Mouse (Mus musculus): ENCODE results near the gene Myo3b. TPM values are rescaled to one million over a fixed set of nuclear protein-coding genes. Genes with fewer than 3 reads are reported as not detected.

Gene Myo3b
- polyA plus RNA-seq, 1 experiment from 2014 or later: 0.30 TPM

DNA sequence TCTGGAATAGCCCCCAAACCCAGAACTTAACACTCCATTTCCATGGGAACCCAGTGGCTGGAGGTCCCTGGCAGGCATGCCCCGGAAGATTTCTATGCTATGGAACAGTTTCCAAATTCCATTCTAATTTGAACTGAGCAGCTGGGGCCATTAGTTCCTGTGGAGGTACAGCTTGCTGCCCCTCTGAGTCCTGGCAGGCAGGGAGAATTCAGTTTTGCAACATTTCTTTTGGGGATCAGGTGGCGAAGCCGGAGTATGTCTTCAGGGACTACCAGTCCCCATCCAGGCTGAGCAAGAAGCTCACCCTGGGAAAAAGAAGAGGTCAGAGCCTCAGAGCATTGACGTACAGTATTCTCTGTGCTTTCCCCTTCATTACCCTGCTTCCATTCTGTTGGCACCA lies 94.4 kb downstream of the Myo3b start:
- Histone ChIP-seq H3K9ac (ENCODE audit: low read length) (no peak overlapping the region), H3K4me3 (ENCODE audit: low read depth, low read length) (no peak overlapping the region), H3K9me3 (ENCODE audit: control insufficient read depth, low read length) (no peaks in the 10 kb centered on the region), H3K36me3 (ENCODE audit: control insufficient read depth, insufficient read depth, low read length) (no peaks in the 10 kb centered on the region), H3K27me3 (replicated peaks; ENCODE audit: control insufficient read depth, insufficient read depth, low read length) (peaks cover 8% of the 10 kb centered on the region), H3K4me2 (ENCODE audit: low read length) (no peak overlapping the region), H3K27ac (ENCODE audit: low read depth) (no peak overlapping the region), H3K4me1 (replicated peaks; ENCODE audit: control insufficient read depth, insufficient read depth, low read length) (no peaks in the 10 kb centered on the region)
- 87% methylated on average over 4 of the region's 4 CpGs for WGBS
- ATAC-seq (replicated peaks; ENCODE audit: low FRiP score, low TSS enrichment, low read depth) (no peak), DNase-seq (ENCODE audit: low spot score) (no peak)

DNA sequence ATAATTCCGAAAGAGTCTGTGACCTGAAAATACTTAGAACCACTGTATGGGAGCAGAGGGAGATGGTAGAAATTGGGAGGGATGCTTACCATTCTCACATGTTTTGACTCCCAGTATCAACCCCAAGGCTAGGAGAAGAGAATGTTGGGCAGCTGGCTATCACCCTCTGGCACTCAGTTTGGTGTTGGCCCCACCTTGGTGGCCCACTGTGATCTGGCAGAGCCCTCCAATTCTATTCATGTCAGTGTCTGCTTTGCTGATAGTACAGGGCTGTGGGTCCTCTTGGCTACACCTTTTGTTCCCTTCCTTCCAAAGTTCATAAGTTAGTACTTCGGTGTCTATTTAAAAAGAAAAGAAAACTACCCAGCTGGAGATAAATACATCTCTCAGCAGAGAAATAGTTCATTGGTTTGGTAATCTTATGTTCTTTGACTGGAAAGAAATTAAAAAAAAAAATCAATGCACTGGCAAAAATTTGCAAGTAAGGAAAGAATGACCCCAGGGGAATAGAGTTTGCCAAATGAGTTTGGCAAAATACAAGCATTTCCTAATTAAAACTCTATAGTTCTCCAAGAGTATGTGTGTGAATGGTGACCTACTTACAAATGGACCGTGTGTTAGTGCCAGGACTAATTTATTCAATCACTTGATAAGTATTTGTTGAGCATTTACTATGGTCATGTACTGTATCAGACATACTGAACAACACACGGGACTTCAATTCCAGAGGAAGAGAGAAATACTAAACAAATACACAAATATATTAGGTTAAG lies 98.5 kb downstream of the Myo3b start:
- H3K27ac ChIP-seq (ENCODE audit: low read depth): no peak overlapping the region
- no peak for ATAC-seq (replicated peaks; ENCODE audit: low FRiP score, low TSS enrichment, low read depth)
- no peaks in the 10 kb centered on the region for H3K36me3 ChIP-seq (ENCODE audit: control insufficient read depth, insufficient read depth, low read length)
- no peak overlapping the region for H3K4me3 ChIP-seq (ENCODE audit: low read depth, low read length)
- no peak overlapping the region for H3K9ac ChIP-seq (ENCODE audit: low read length)
- H3K4me1 ChIP-seq (replicated peaks; ENCODE audit: control insufficient read depth, insufficient read depth, low read length): no peaks in the 10 kb centered on the region
- 90% methylated on average over 4 of the region's 4 CpGs for WGBS
- no peaks in the 10 kb centered on the region for H3K9me3 ChIP-seq (ENCODE audit: control insufficient read depth, low read length)
- H3K27me3 ChIP-seq (replicated peaks; ENCODE audit: control insufficient read depth, insufficient read depth, low read length): no peaks in the 10 kb centered on the region
- no peak overlapping the region for H3K4me2 ChIP-seq (ENCODE audit: low read length)
- no peak for DNase-seq (ENCODE audit: low spot score)

GRCm38 (mm10) chr2:70143543-70144188 lies 104.7 kb downstream of the Myo3b start:
- no peak overlapping the region for H3K4me2 ChIP-seq (ENCODE audit: low read length)
- no peaks in the 10 kb centered on the region for H3K4me1 ChIP-seq (replicated peaks; ENCODE audit: control insufficient read depth, insufficient read depth, low read length)
- H3K9me3 ChIP-seq (ENCODE audit: control insufficient read depth, low read length): no peaks in the 10 kb centered on the region
- DNase-seq (ENCODE audit: low spot score): no peak
- H3K27me3 ChIP-seq (replicated peaks; ENCODE audit: control insufficient read depth, insufficient read depth, low read length): no peaks in the 10 kb centered on the region
- no peak overlapping the region for H3K4me3 ChIP-seq (ENCODE audit: low read depth, low read length)
- WGBS: 93% methylated on average over 4 of the region's 4 CpGs
- no peaks in the 10 kb centered on the region for H3K36me3 ChIP-seq (ENCODE audit: control insufficient read depth, insufficient read depth, low read length)
- no peak overlapping the region for H3K9ac ChIP-seq (ENCODE audit: low read length)
- no peak overlapping the region for H3K27ac ChIP-seq (ENCODE audit: low read depth)
- no peak for ATAC-seq (replicated peaks; ENCODE audit: low FRiP score, low TSS enrichment, low read depth)

GRCm38 (mm10) chr2:70146993-70147581 lies 108.2 kb downstream of the Myo3b start:
- Histone ChIP-seq H3K27ac (ENCODE audit: low read depth) (no peak overlapping the region), H3K36me3 (ENCODE audit: control insufficient read depth, insufficient read depth, low read length) (no peaks in the 10 kb centered on the region), H3K4me3 (ENCODE audit: low read depth, low read length) (no peak overlapping the region), H3K4me1 (replicated peaks; ENCODE audit: control insufficient read depth, insufficient read depth, low read length) (no peaks in the 10 kb centered on the region), H3K27me3 (replicated peaks; ENCODE audit: control insufficient read depth, insufficient read depth, low read length) (no peaks in the 10 kb centered on the region), H3K4me2 (ENCODE audit: low read length) (no peak overlapping the region), H3K9ac (ENCODE audit: low read length) (no peak overlapping the region), H3K9me3 (ENCODE audit: control insufficient read depth, low read length) (no peaks in the 10 kb centered on the region)
- ATAC-seq (replicated peaks; ENCODE audit: low FRiP score, low TSS enrichment, low read depth) (no peak), DNase-seq (ENCODE audit: low spot score) (no peak)
- 53% methylated on average over 12 of the region's 12 CpGs for WGBS

GRCm38 (mm10) chr2:70148821-70149510 lies 110.0 kb downstream of the Myo3b start:
- Histone ChIP-seq H3K27me3 (replicated peaks; ENCODE audit: control insufficient read depth, insufficient read depth, low read length) (no peaks in the 10 kb centered on the region), H3K4me3 (ENCODE audit: low read depth, low read length) (no peak overlapping the region), H3K4me1 (replicated peaks; ENCODE audit: control insufficient read depth, insufficient read depth, low read length) (no peaks in the 10 kb centered on the region), H3K9ac (ENCODE audit: low read length) (no peak overlapping the region), H3K36me3 (ENCODE audit: control insufficient read depth, insufficient read depth, low read length) (no peaks in the 10 kb centered on the region), H3K4me2 (ENCODE audit: low read length) (no peak overlapping the region), H3K9me3 (ENCODE audit: control insufficient read depth, low read length) (no peaks in the 10 kb centered on the region), H3K27ac (ENCODE audit: low read depth) (no peak overlapping the region)
- ATAC-seq (replicated peaks; ENCODE audit: low FRiP score, low TSS enrichment, low read depth): no peak
- no peak for DNase-seq (ENCODE audit: low spot score)
- WGBS: 69% methylated on average over 13 of the region's 13 CpGs

- H3K4me3 ChIP-seq (ENCODE audit: low read depth, low read length): no peak overlapping the region
- no peak overlapping the region for H3K9ac ChIP-seq (ENCODE audit: low read length)
- no peak overlapping the region for H3K27ac ChIP-seq (ENCODE audit: low read depth)
- ATAC-seq (replicated peaks; ENCODE audit: low FRiP score, low TSS enrichment, low read depth) (no peak), DNase-seq (ENCODE audit: low spot score) (no peak)
- no peaks in the 10 kb centered on the region for H3K36me3 ChIP-seq (ENCODE audit: control insufficient read depth, insufficient read depth, low read length)
- WGBS: 76% methylated on average over 6 of the region's 6 CpGs
- no peak overlapping the region for H3K4me2 ChIP-seq (ENCODE audit: low read length)
- H3K4me1 ChIP-seq (replicated peaks; ENCODE audit: control insufficient read depth, insufficient read depth, low read length): no peaks in the 10 kb centered on the region
- H3K9me3 ChIP-seq (ENCODE audit: control insufficient read depth, low read length): no peaks in the 10 kb centered on the region
- H3K27me3 ChIP-seq (replicated peaks; ENCODE audit: control insufficient read depth, insufficient read depth, low read length): no peaks in the 10 kb centered on the region
Observed at GRCm38 (mm10) chr2:70150399-70151035, 111.6 kb downstream of the Myo3b start.

DNA sequence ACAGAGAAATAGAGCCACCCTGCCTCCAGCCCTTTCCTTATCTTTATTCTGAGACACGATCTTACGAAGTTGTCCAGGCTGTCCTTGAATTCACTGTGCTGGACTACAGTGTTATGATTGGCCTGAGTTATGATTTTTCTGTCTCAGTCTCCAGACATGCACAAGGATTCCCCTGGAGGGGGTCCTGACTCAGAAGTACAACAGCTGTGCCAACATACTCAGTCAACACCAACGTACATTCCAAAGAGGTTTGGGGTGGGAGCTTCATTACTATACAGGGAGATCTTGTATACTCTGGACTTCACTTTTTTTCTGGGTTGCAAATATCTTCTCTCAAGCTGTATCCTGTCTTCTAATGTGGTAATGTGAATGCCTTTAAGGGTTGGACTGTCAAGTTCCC lies 113.0 kb downstream of the Myo3b start:
- ATAC-seq (replicated peaks; ENCODE audit: low FRiP score, low TSS enrichment, low read depth) (no peak), DNase-seq (ENCODE audit: low spot score) (no peak)
- Histone ChIP-seq H3K4me1 (replicated peaks; ENCODE audit: control insufficient read depth, insufficient read depth, low read length) (no peaks in the 10 kb centered on the region), H3K4me3 (ENCODE audit: low read depth, low read length) (no peak overlapping the region), H3K9me3 (ENCODE audit: control insufficient read depth, low read length) (no peaks in the 10 kb centered on the region), H3K27me3 (replicated peaks; ENCODE audit: control insufficient read depth, insufficient read depth, low read length) (no peaks in the 10 kb centered on the region), H3K4me2 (ENCODE audit: low read length) (no peak overlapping the region), H3K36me3 (ENCODE audit: control insufficient read depth, insufficient read depth, low read length) (no peaks in the 10 kb centered on the region), H3K27ac (ENCODE audit: low read depth) (no peak overlapping the region), H3K9ac (ENCODE audit: low read length) (no peak overlapping the region)
- 56% methylated on average over 3 of the region's 3 CpGs for WGBS

DNA sequence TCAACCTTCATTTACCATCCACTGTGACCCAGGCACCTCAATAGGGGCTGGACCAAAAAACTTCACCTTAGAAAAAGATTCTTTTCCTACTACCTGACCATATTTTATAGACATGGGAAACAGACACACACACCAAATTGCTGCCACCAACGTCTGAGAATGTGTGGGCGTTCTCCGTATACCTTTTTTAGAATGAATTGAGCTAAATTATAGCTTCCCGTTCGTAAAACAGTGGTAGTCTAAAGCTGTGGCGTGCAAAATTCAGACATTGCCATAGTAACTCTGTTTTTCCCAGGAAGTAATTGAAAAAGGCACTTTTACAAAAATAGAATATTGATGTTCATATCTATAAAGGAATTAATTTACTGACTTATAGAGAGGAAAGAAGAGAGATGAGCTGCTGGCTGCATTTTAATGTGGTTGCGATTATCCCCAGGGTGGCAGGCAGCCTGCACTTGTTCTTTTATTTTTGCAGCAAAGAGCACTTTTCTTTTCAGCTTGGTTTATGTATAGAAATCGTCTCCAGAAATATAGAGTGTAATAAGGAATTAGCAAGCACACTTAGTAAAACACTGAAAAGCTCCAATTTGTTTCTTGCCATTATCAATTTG lies 116.4 kb downstream of the Myo3b start:
- no peaks in the 10 kb centered on the region for H3K4me1 ChIP-seq (replicated peaks; ENCODE audit: control insufficient read depth, insufficient read depth, low read length)
- no peak overlapping the region for H3K4me3 ChIP-seq (ENCODE audit: low read depth, low read length)
- H3K9ac ChIP-seq (ENCODE audit: low read length): no peak overlapping the region
- ATAC-seq (replicated peaks; ENCODE audit: low FRiP score, low TSS enrichment, low read depth): no peak
- no peaks in the 10 kb centered on the region for H3K27me3 ChIP-seq (replicated peaks; ENCODE audit: control insufficient read depth, insufficient read depth, low read length)
- WGBS: 81% methylated on average over 8 of the region's 8 CpGs
- H3K27ac ChIP-seq (ENCODE audit: low read depth): no peak overlapping the region
- no peaks in the 10 kb centered on the region for H3K9me3 ChIP-seq (ENCODE audit: control insufficient read depth, low read length)
- DNase-seq (ENCODE audit: low spot score): no peak
- no peaks in the 10 kb centered on the region for H3K36me3 ChIP-seq (ENCODE audit: control insufficient read depth, insufficient read depth, low read length)
- no peak overlapping the region for H3K4me2 ChIP-seq (ENCODE audit: low read length)
